Comparison of ENCODE assay signal across 7 mouse cellular contexts in the genomic region with DNA sequence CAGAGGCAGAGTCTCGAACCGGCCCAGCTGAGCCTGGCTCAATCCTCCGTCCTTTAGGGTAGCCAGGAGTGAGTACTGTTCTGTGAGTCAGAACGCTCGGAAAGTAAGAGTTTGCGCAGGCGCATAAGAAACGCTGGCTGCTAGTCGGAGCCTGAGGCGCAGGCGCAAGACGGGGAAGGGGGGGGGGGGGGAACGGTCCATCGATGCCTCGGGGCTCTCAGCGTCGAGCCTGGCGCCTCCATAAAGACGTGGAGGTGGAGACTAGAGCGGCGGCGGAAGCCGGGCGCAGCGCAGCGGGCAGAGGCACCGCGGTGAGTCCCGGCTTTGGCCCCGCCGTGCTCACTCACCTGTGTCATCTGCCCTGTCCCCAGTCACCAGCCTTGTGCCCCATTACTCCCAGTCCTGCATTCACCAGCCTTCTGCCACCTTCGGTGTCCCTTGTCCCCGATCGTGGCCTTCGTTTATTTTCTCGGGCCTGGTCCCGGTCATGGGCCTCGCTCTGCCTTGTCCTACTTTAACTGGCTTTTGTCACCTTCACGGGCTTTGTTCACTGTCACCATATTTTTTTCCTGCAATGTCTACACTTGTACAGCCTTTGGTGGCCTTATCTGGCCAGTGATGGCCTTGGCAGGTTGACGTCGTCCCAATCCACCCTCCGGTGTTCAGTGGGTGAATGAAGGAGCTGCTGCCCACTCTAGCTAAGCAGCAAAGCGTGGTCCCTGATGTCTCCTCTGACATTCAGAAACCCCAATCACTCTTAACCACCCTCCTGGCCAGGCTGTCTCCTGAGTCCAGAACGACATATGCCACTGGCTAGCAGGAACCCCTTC. TPM values are rescaled to one million over a fixed set of nuclear protein-coding genes. Genes with fewer than 3 reads are reported as not detected.
DNase-seq lines count a peak whose midpoint lies in the region; ATAC-seq lines count a peak whose summit lies in the region.

A gene (plus strand): TSS at position 175 of the 830 bp plus-strand sequence.

- H3K9me3 ChIP-seq in intestine, embryonic 16.5 days (ENCODE audit: control insufficient read depth, low read length) = no peaks in the 10 kb centered on the region
- no peaks in the 10 kb centered on the region for H3K9me3 ChIP-seq in midbrain, embryonic 11.5 days (ENCODE audit: control insufficient read depth, low read length)

- peak; percentile 84 for ATAC-seq in intestine, embryonic 16.5 days
- ATAC-seq in midbrain, embryonic 11.5 days (ENCODE audit: low FRiP score) = peak; percentile 88

- no peaks in the 10 kb centered on the region for H3K27me3 ChIP-seq in intestine, embryonic 16.5 days (replicated peaks; ENCODE audit: control insufficient read depth, insufficient read depth, low read length)
- H3K27me3 ChIP-seq in midbrain, embryonic 11.5 days (ENCODE audit: control insufficient read depth, insufficient read depth, low read length) = no peaks in the 10 kb centered on the region

- H3K4me2 ChIP-seq in intestine, embryonic 16.5 days (ENCODE audit: low read depth, low read length) = peak within 1 kb of the TSS; percentile 91
- peak within 1 kb of the TSS; percentile 90 for H3K4me2 ChIP-seq in midbrain, embryonic 11.5 days

- H3K4me1 ChIP-seq in intestine, embryonic 16.5 days (ENCODE audit: control insufficient read depth, insufficient read depth, low read length) = peaks cover 21% of the 10 kb centered on the region
- peaks cover 8% of the 10 kb centered on the region for H3K4me1 ChIP-seq in midbrain, embryonic 11.5 days (ENCODE audit: control insufficient read depth, insufficient read depth, low read length)

- peak within 1 kb of the TSS; percentile 80 for H3K27ac ChIP-seq in intestine, embryonic 16.5 days (ENCODE audit: low read length)
- no peak within 1 kb of the TSS; the same call in 1 of the 2 replicates for H3K27ac ChIP-seq in midbrain, embryonic 11.5 days (ENCODE audit: low read depth, low read length)

- intact Hi-C loops in left cerebral cortex, postnatal 36 days (cut with DNase I) = loop anchor here (2.0 kb wide), 1 partner anchor 40 kb away; a partner anchor contains a TSS

- WGBS in intestine, embryonic 16.5 days = under 1% methylated on average over 36 of the region's 44 CpGs
- WGBS in midbrain, embryonic 11.5 days = under 1% methylated on average over 38 of the region's 44 CpGs

- H3K36me3 ChIP-seq in intestine, embryonic 16.5 days (ENCODE audit: control insufficient read depth, insufficient read depth, low read length) = 0 out of 2 replicates have a peak, but pooled peaks cover 10% of the 10 kb centered on the region
- H3K36me3 ChIP-seq in midbrain, embryonic 11.5 days (ENCODE audit: control insufficient read depth, insufficient read depth, low read length) = no peaks in the 10 kb centered on the region

- H3K4me3 ChIP-seq in intestine, embryonic 16.5 days (ENCODE audit: low read length) = peak within 1 kb of the TSS; percentile 86
- H3K4me3 ChIP-seq in midbrain, embryonic 11.5 days (ENCODE audit: low read depth, low read length) = peak within 1 kb of the TSS; percentile 79

- H3K9ac ChIP-seq in intestine, embryonic 16.5 days (ENCODE audit: low read depth, low read length) = peak within 1 kb of the TSS; percentile 96
- peak within 1 kb of the TSS; percentile 90 for H3K9ac ChIP-seq in midbrain, embryonic 11.5 days (ENCODE audit: low read length)

- DNase-seq in adrenal gland, adult 2 months = peak; percentile 89
- DNase-seq in embryo, embryonic 11.5 days (ENCODE audit: low read depth, low spot score) = peak; percentile 94
- DNase-seq in gastrocnemius, postnatal 4 days (ENCODE audit: low spot score in 2 of 2) = peak; percentile 70 to 86
- DNase-seq in left cerebral cortex, postnatal 36 days (ENCODE audit: low spot score in 2 of 2) = peak; percentile 78 to 83
- peak; percentile 99 for DNase-seq in midbrain, embryonic 11.5 days (ENCODE audit: low spot score, missing footprints)
- peak; percentile 96 for DNase-seq in skeletal muscle tissue, adult 2 months (ENCODE audit: low read depth, low spot score)

RNA-seq across cellular contexts. Expression of the gene that starts here (rescaled TPM):
- total RNA-seq in adrenal gland, adult 2 months (2021) = 10 to 100 TPM; 83.9 to 89.5 TPM
- 34.4 and 64.3 TPM in 2 replicates for polyA plus RNA-seq in adrenal gland, adult 2 months (2012; rRNA removed)
- total RNA-seq in gastrocnemius, postnatal 4 days (2021) = 10 to 100 TPM; 62.5 to 71.4 TPM
- polyA plus RNA-seq in intestine, embryonic 16.5 days (2015; fragmentation: Nextera tagmentation; extraction: Ambion mirVana) = 70.2 and 71.9 TPM in 2 replicates
- total RNA-seq in left cerebral cortex, postnatal 36 days (2021) = 100 to 1,000 TPM; 107 to 127 TPM
- polyA plus RNA-seq in midbrain, embryonic 11.5 days (2014; fragmentation: Nextera tagmentation; extraction: Ambion mirVana) = 65.9 and 66.4 TPM in 2 replicates
